Mouse (Mus musculus): ENCODE data around the gene Ankrd55.

GRCm38 (mm10) chr13:112382956-112383355, 94.7 kb downstream of the Ankrd55 start:
- no peak for TF ChIP-seq JUND (IDR thresholded peaks at IDR 0.05; ENCODE audit: low read depth, low read length)
- no peak for TF ChIP-seq CTCF (IDR thresholded peaks at IDR 0.05 in 2 of 3, conservative IDR thresholded peaks at IDR 0.05 in 1 of 3; ENCODE audit: control insufficient read depth in 1 of 3, insufficient read depth in 1 of 3, low read depth in 2 of 3, low read length in 3 of 3, poor library complexity in 1 of 3, severe bottlenecking in 1 of 3)
- TF ChIP-seq POLR2A (IDR thresholded peaks at IDR 0.05; ENCODE audit: control insufficient read depth in 1 of 2, insufficient read depth in 1 of 2, low read depth in 1 of 2, low read length in 2 of 2, poor library complexity in 1 of 2) = no peak
- no peak for TF ChIP-seq ZC3H11A (IDR thresholded peaks at IDR 0.05; ENCODE audit: low read depth, low read length)
- no peak for TF ChIP-seq RCOR1 (IDR thresholded peaks at IDR 0.05; ENCODE audit: low read depth, low read length)
- TF ChIP-seq MAFK (IDR thresholded peaks at IDR 0.05; ENCODE audit: borderline replicate concordance, low read depth, low read length) = no peak
- TF ChIP-seq HCFC1 (IDR thresholded peaks at IDR 0.05; ENCODE audit: low read depth, low read length) = no peak
- TF ChIP-seq GATA1 (IDR thresholded peaks at IDR 0.05; ENCODE audit: low read depth, low read length) = no peak
